Mouse (Mus musculus): ENCODE measurements around the gene Fdx1l. TPM values are rescaled to one million over a fixed set of nuclear protein-coding genes. Genes with fewer than 3 reads are reported as not detected.

The Fdx1l gene
- total RNA-seq, 2 experiments from 2014 or later: 59.0 to 70.8 TPM

DNA sequence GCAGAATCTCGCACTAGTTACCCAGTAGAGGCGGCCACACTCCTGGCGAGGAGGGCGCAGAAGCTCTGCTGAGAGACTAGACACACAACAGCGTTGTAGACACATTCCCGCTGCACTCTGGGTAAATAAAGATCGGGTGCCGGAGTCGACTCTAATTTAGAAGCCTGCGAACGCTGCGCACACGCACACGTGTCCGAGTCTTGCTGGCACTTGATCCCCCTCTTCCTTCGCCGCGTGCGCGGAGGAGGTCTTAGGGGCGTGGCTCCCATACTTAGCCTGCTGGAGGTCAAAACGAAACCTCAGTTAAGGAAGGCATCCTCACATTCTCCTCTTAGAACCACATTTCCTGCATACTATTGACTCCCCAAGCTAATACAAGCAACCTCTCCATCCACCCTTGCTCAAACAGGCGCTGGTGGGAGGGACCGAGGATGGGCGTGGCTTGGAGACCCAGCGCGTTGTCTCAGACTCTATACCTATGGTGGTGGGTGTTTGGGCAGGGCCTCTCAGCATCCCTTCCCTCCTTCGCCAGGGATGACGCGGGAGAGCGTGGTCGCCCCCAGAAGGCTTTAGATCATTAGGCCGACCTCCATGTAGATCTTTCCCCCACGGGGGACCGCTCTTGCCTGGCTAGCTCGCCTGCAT is 42.0 kb downstream of the Fdx1l start:
- DNase-seq (ENCODE audit: low spot score in 2 of 2): peak; percentile 88 to 90
- intact Hi-C loops (cut with DNase I): loop anchor here (5.0 kb wide), 1 partner anchor 101 kb away; the partner anchor contains the start of gene Tyk2

DNA sequence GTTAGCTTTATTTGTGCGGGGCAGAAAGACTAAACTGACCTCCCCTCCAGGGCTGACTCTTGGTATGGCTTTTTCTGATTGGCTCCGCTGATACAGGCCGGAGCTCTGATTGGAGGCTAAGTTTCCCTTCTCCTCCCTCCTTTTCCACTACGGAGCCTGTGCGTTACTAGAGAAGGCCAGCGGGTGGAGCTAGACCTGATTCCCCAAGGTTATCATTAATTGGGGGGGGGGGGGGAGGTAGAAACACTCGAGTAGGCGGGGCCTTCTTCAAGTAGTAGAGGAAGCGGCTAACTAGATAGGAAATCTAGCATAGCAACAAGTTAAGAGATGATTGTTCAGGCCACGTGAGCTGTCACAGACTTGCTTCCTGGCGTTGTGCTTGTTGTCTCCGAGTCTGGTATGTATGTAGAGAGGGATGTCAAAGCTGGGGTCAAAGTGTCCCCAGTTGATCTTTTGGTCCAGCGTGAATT is 42.6 kb downstream of the Fdx1l start:
- intact Hi-C loops (cut with DNase I): loop anchor here (5.0 kb wide), 1 partner anchor 101 kb away; the partner anchor contains the start of gene Tyk2
- peak; percentile 71 to 78 for DNase-seq (ENCODE audit: low spot score in 2 of 2)

DNA sequence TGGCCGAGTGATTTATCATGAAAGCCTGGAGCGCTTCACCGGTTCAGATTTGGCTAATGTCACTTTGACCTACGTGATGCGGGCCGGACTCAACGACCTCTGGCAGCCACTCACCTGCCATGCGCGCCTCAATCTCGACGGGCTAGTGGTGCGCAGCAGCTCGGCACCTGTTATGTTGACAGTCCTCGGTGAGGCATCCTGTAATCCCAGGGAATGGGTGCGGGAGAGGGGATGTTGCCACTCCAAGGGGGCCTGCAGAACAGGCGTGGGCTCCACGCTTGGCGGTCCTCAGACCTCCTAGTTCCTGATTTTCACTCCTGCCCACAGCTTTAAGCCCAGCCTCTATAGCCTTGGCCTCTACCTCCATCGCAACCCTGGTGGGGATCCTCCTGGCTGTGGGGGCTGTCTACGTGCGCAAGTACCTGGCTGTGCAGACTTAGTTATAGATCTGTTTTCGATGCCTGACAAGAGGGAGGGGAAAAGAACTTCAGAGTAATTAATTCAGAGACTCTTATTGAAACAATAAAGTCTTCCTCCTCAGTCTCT is 43.3 kb downstream of the Fdx1l start:
- intact Hi-C loops (cut with DNase I): loop anchor here (5.0 kb wide), 1 partner anchor 102 kb away; the partner anchor contains the start of gene Tyk2
- no peak for DNase-seq (ENCODE audit: low spot score in 2 of 2)

DNA sequence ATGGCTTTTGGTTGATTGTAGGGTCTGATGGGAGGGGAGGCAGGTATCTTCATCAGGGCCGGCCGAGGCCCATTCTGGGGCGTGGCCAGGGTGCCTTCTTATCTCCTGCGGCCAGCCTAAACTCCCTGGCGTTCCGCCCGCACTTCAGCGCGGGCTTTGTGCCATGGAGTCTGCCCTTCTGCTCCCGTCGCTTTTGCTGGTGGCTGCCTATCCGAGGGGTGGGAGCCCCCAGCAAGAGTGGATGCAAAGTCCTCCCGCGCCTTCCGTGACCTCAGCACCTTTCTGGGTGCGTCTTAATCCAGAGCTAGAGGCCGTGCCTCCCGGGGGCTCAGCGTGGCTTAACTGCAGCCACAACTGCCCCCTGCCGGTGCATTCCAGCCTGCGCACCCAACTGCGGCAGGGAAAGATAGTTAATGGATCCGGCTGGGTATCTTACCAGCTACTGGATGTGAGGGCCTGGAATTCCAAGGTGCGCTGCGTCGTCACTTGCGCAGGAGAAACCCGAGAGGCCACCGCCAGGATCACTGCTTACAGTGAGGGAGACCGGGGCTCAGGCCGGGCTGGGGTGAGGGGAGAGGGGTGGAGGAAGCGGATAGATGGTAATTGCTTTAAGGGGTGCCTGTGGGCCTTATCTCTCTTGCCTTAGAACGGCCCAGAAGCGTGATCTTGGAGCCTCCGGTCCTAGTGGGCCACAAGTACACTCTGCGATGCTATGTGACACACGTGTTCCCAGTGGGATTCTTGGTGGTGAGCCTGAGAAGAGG is 43.9 kb downstream of the Fdx1l start, which contains the start of gene Icam4:
Gene Icam4 (plus strand): TSS at position 83 of the 764 bp plus-strand sequence.
- intact Hi-C loops (cut with DNase I): loop anchor here (5.0 kb wide), 1 partner anchor 103 kb away; the partner anchor contains the start of gene Tyk2

DNA sequence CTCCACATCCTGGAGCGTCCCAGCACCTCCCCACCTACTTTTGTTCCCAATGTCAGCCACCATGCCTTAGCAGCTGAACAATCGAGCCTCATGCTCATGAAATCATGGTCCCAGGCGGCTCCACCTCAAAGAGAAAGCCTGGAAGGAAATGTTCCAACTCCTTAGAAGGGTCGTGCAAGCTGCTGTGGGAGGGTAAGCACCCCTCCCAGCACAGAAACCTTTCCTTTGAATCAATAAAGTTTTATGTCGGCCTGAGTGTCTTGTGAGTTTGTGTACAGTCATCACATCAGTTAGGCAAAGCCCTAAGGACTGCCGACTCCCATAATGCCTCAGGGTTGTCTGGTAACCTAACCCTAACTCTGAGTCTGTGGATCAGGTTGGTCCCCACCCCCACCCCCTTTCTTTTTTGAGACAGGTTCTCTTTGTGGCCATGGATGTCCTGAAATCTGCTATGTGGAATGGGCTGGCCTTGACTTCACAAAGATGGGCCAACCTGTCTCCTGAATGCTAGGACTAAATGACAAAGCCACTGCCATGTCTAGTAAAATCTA is 44.8 kb downstream of the Fdx1l start:
- DNase-seq (ENCODE audit: low spot score in 2 of 2): no peak
- intact Hi-C loops (cut with DNase I): no loop called here

More for the DNA sequence above, 43.9 kb downstream of the Fdx1l start, which contains the start of gene Icam4:
- peak; percentile 64 to 71 for DNase-seq (ENCODE audit: low spot score in 2 of 2)

DNA sequence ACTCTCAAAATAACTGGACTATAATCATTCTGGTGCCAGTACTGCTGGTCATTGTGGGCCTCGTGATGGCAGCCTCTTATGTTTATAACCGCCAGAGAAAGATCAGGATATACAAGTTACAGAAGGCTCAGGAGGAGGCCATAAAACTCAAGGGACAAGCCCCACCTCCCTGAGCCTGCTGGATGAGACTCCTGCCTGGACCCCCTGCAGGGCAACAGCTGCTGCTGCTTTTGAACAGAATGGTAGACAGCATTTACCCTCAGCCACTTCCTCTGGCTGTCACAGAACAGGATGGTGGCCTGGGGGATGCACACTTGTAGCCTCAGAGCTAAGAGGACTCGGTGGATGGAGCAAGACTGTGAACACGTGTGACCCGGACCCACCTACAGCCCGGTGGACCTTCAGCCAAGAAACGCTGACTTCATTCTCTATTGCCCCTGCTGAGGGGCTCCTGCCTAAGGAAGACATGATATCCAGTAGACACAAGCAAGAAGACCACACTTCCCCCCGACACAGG is 45.6 kb downstream of the Fdx1l start:
- DNase-seq (ENCODE audit: low spot score in 2 of 2): no peak
- intact Hi-C loops (cut with DNase I): no loop called here

DNA sequence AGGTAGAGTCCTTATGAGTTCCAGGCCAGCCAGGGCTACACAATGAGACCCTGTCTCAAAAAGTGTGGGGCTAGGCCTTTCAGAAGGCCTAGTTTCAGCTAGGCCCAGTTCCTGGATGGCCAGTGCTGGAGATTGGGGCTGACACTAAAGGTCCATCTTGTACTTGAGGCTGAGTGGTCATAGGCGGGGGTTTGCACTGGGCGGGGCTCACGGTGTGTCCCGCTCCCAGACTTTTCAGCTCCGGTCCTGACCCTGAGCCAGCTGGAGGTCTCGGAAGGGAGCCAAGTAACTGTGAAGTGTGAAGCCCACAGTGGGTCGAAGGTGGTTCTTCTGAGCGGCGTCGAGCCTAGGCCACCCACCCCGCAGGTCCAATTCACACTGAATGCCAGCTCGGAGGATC is 46.6 kb downstream of the Fdx1l start:
- no peak for DNase-seq (ENCODE audit: low spot score in 2 of 2)
- intact Hi-C loops (cut with DNase I): no loop called here

DNA sequence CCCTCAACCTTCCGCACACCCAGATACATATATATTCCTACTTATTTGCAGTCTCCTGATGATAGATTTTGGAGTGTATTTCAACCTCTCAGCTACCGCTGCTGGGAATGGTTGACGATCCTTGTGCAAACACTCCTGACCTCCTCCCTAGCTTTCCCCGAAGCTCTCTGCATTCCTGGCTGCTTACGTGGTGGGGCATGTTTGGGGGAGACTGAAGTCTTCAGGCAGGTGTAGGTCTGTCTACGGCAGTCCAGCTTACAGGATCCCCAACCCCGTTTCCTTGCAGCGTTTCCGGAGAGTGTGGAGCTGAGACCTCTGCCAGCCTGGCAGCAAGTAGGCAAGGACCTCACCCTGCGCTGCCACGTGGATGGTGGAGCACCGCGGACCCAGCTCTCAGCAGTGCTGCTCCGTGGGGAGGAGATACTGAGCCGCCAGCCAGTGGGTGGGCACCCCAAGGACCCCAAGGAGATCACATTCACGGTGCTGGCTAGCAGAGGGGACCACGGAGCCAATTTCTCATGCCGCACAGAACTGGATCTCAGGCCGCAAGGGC is 48.1 kb downstream of the Fdx1l start:
- DNase-seq (ENCODE audit: low spot score in 2 of 2): no peak
- intact Hi-C loops (cut with DNase I): no loop called here

DNA sequence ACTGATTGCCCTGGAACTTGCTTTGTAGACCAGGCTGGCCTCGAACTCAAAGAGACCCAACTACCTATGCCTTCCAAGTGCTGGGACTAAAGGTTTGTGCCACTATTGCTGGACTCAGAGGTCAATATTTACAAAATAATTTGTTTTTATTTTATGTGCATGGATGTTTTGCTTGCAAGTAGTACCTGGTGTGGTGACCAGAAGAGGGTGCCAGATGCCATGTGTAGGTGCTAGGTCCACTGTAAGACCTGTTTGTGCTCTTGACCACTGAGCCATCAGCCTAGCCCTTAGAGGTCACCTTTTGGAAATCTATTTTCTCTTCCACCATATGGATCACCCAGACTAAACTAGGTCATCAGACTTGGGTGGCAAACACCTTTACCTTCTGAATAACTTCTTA is 50.7 kb downstream of the Fdx1l start:
- DNase-seq (ENCODE audit: low spot score in 2 of 2): no peak
- intact Hi-C loops (cut with DNase I): no loop called here

DNA sequence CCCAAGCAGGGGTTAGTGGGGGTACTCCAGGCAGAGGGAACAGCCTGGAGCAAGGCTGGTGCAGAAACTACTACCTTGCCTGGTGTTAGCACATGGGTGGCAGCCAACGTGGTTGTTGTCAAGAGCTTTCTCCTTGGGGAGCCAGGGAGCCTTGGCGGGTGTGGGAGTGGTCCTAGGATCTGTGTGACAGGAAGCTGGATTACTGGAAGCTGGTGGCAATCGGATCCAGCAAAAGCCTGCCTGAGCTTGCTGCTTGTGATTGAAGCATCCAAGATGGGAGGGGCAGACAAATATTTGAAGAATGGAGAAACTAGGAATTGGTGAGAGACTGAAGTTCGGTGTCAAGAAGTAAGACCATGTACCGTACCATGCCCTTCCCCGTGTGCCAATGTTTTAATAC is 51.1 kb downstream of the Fdx1l start:
- no peak for DNase-seq (ENCODE audit: low spot score in 2 of 2)
- intact Hi-C loops (cut with DNase I): no loop called here

DNA sequence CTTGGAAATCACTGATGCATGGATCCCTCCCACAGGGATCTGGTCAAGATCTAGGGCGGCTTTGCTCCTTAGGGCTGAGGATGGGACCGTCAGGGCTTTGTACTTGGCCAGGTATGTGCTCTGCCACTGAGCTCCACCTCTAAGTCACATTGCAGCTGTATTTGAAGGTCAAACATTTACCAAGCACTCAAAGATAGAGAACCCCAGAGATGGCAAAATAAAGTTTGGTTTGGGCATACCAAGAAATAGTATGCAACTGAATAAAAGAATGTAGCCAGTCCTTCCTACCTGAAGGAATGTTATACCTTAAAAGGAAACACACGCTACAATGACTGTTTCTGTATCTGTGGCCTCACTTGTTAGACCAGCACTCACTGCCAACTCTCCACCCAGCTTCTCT is 52.1 kb downstream of the Fdx1l start:
- no peak for DNase-seq (ENCODE audit: low spot score in 2 of 2)
- intact Hi-C loops (cut with DNase I): no loop called here

DNA sequence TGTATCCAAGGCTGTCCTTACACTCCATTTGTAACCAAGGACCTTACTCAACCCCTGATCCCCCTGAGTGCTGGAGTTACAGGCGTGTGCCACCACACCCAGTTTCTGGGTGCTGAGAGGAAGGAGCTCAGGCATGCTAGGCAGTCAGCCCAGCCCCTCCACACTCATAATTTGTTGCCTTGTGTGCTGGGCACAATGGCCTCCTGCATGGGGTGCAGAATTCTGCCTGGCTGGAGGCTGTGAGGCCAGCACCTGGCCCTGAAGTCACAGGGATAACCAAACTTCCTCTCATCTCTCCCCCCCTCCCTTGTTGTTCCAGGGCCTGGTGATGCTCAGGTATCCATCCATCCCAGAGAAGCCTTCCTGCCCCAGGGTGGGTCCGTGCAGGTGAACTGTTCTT is 54.8 kb downstream of the Fdx1l start:
- no peak for DNase-seq (ENCODE audit: low spot score in 2 of 2)
- intact Hi-C loops (cut with DNase I): no loop called here

Small RNA genes within 50 kb of the gene (microRNA-seq; reads per million reads assigned to microRNA genes)
- gene Mir1900: not detected
- gene Mir7082: not detected

Other genes with a start within 250 kb of the Fdx1l start
- 10 to 100 TPM; 65.7 to 90.2 TPM for gene A230050P20Rik, start 205.0 kb downstream of the Fdx1l start, total RNA-seq (2021)
- gene Angptl6, start 193.9 kb downstream of the Fdx1l start, total RNA-seq (2021): 10 to 100 TPM; 10.5 to 11.8 TPM
- gene Ppan, start 185.4 kb downstream of the Fdx1l start, total RNA-seq (2021): 10 to 100 TPM; 18.6 to 23.9 TPM
- gene Eif3g, start 175.0 kb downstream of the Fdx1l start, total RNA-seq (2021): 100 to 1,000 TPM; 120 to 124 TPM
- gene Dnmt1, start 113.7 kb downstream of the Fdx1l start, total RNA-seq (2021): 10 to 100 TPM; 40.1 to 43.0 TPM
- gene S1pr2, start 96.8 kb downstream of the Fdx1l start, total RNA-seq (2021): 1 to 10 TPM; 3.0 to 3.6 TPM
- gene Mrpl4, start 70.9 kb downstream of the Fdx1l start, total RNA-seq (2021): 10 to 100 TPM; 59.6 to 62.5 TPM
- 1 to 10 TPM; 2.4 to 3.2 TPM for gene Icam1, start 57.6 kb downstream of the Fdx1l start, total RNA-seq (2021)
- 1 to 10 TPM; 1.2 to 1.3 TPM for gene Icam4, start 44.2 kb downstream of the Fdx1l start, total RNA-seq (2021)
- 100 to 1,000 TPM; 235 to 249 TPM for gene Icam5, start 41.5 kb downstream of the Fdx1l start, total RNA-seq (2021)
- not detected for gene Zglp1, start 6.5 kb downstream of the Fdx1l start, total RNA-seq (2021)
- gene Gm49373, start 518 bp downstream of the Fdx1l start, total RNA-seq (2021): 1 to 10 TPM; 1.5 to 1.6 TPM
- 1 to 10 TPM; 2.1 to 3.5 TPM for gene Gm38431, start 18.4 kb upstream of the Fdx1l start, total RNA-seq (2021)
- gene Raver1, start 18.4 kb upstream of the Fdx1l start, total RNA-seq (2021): 10 to 100 TPM; 26.1 to 29.0 TPM
- gene Tyk2, start 57.6 kb upstream of the Fdx1l start, total RNA-seq (2021): 10 to 100 TPM in 1 of 2 experiments, 1 to 10 TPM in 1; 9.1 to 15.3 TPM
- gene Cdc37, start 76.4 kb upstream of the Fdx1l start, total RNA-seq (2021): 100 to 1,000 TPM; 139 to 155 TPM
- 10 to 100 TPM; 94.8 to 98.7 TPM for gene Pde4a, start 92.1 kb upstream of the Fdx1l start, total RNA-seq (2021)
- 10 to 100 TPM; 52.7 to 60.8 TPM for gene Keap1, start 165.7 kb upstream of the Fdx1l start, total RNA-seq (2021)
- gene S1pr5, start 174.8 kb upstream of the Fdx1l start, total RNA-seq (2021): 10 to 100 TPM in 1 of 2 experiments, 1 to 10 TPM in 1; 6.6 to 14.2 TPM
- gene Atg4d, start 191.7 kb upstream of the Fdx1l start, total RNA-seq (2021): 10 to 100 TPM; 47.1 to 48.8 TPM
- gene Kri1, start 214.4 kb upstream of the Fdx1l start, total RNA-seq (2021): 10 to 100 TPM; 32.6 to 44.4 TPM
- gene Cdkn2d, start 217.8 kb upstream of the Fdx1l start, total RNA-seq (2021): 10 to 100 TPM; 52.7 to 58.8 TPM
- 1 to 10 TPM in 1 of 2 experiments, under 1 TPM in 1; 0.72 to 1.6 TPM for gene Ap1m2, start 238.7 kb upstream of the Fdx1l start, total RNA-seq (2021)
- 10 to 100 TPM; 43.0 to 52.5 TPM for gene Slc44a2, start 247.1 kb upstream of the Fdx1l start, total RNA-seq (2021)